Mouse (Mus musculus) thymus, adult 2 months (tissue): ENCODE results near the gene Wdfy1. TPM values are rescaled to one million over a fixed set of nuclear protein-coding genes. Genes with fewer than 3 reads are reported as not detected.

ENCODE experiments used
- DNase-seq: peaks from one replicate; pipeline ENCODE4 v3.0.0; 2021
- H3K27ac ChIP-seq: fragments of 200-500 bp; 2 replicates; pipeline ENCODE4 v1.5.1; 2012; ENCODE audit warnings: low read length, control low read depth; ENCODE audit not compliant: control insufficient read depth, insufficient read depth
- H3K27me3 ChIP-seq: fragments of 200-500 bp; 2 replicates; pipeline ENCODE4 v1.6.1; 2012; ENCODE audit warnings: mild to moderate bottlenecking, low read length, moderate library complexity, mixed read lengths; ENCODE audit not compliant: control insufficient read depth, insufficient read depth
- H3K36me3 ChIP-seq: fragments of 200-500 bp; 2 replicates; pipeline ENCODE4 v1.6.1; 2012; ENCODE audit warnings: mild to moderate bottlenecking, low read length, moderate library complexity; ENCODE audit not compliant: control insufficient read depth, insufficient read depth
- H3K4me1 ChIP-seq: fragments of 200-500 bp; replicated peaks from 2 replicates; pipeline ENCODE4 v1.6.1; 2012; ENCODE audit warnings: low read length; ENCODE audit not compliant: control insufficient read depth, insufficient read depth
- H3K4me3 ChIP-seq: fragments of 200-500 bp; 2 replicates; pipeline ENCODE4 v1.5.1; 2012; ENCODE audit warnings: mild to moderate bottlenecking, low read length, control low read depth, moderate library complexity; ENCODE audit not compliant: control insufficient read depth, insufficient read depth
- CTCF ChIP-seq: fragments of 200-500 bp; IDR thresholded peaks from 2 replicates; pipeline ENCODE4 v1.5.1; 2012; ENCODE audit warnings: mild to moderate bottlenecking, control low read depth, low read length, moderate library complexity, borderline replicate concordance; ENCODE audit not compliant: control insufficient read depth, poor library complexity, insufficient read depth; ENCODE audit errors: extremely low read depth
- POLR2A ChIP-seq: fragments of 200-500 bp; IDR thresholded peaks from 2 replicates; pipeline ENCODE4 v1.6.1; 2012; ENCODE audit warnings: mild to moderate bottlenecking, low read length, control low read depth, moderate library complexity; ENCODE audit not compliant: control insufficient read depth, poor library complexity, insufficient read depth; ENCODE audit errors: extremely low read depth
- WGBS: fragments of 180-500 bp; shearing (Covaris S2); methylation state at CpG from one replicate; pipeline ENCODE4 v1.1.7; 2018; 5-methylcytosine and 5-hydroxymethylcytosine counted together
- polyA plus RNA-seq: library from polyadenylated mRNA; depleted of rRNA; stranded (reverse); fragments of >200 nt; gene quantifications from 2 replicates; pipeline ENCODE4 v1.2.3, GENCODE M21; 2012

Wdfy1 gene
- polyA plus RNA-seq, 1 experiment = 23.3 TPM

- Histone ChIP-seq H3K36me3 (no peaks in the 10 kb centered on the region), H3K27me3 (no peaks in the 10 kb centered on the region), H3K27ac (no peak overlapping the region), H3K4me1 (peaks cover 15% of the 10 kb centered on the region), H3K4me3 (no peak overlapping the region)
- 90% methylated on average over 3 of the region's 3 CpGs for WGBS
- DNase-seq = no peak
- TF ChIP-seq POLR2A (no peak), CTCF (no peak)
Measured at GRCm38 (mm10) chr1:79706707-79707106, 69.2 kb downstream of the Wdfy1 start.

GRCm38 (mm10) chr1:79704672-79705071 lies 71.3 kb downstream of the Wdfy1 start:
- no peak overlapping the region for H3K4me3 ChIP-seq
- TF ChIP-seq CTCF (no peak), POLR2A (no peak)
- peaks cover 5% of the 10 kb centered on the region for H3K4me1 ChIP-seq
- H3K27me3 ChIP-seq = no peaks in the 10 kb centered on the region
- no peaks in the 10 kb centered on the region for H3K36me3 ChIP-seq
- DNase-seq = no peak
- H3K27ac ChIP-seq = no peak overlapping the region
- 97% methylated on average over 2 of the region's 2 CpGs for WGBS

- no peak for DNase-seq
- Histone ChIP-seq H3K27ac (no peak overlapping the region), H3K4me1 (0 out of 2 replicates have a peak, but pooled peaks cover 2% of the 10 kb centered on the region), H3K36me3 (no peaks in the 10 kb centered on the region), H3K27me3 (no peaks in the 10 kb centered on the region), H3K4me3 (no peak overlapping the region)
- TF ChIP-seq CTCF (no peak), POLR2A (no peak)
- 47% methylated on average over 8 of the region's 8 CpGs for WGBS
Measured at GRCm38 (mm10) chr1:79703520-79703919, 72.4 kb downstream of the Wdfy1 start.

- H3K36me3 ChIP-seq = no peaks in the 10 kb centered on the region
- peaks cover under 1% of the 10 kb centered on the region; the same call in 1 of the 2 replicates for H3K4me1 ChIP-seq
- no peak for TF ChIP-seq CTCF
- no peaks in the 10 kb centered on the region for H3K27me3 ChIP-seq
- no peak overlapping the region for H3K4me3 ChIP-seq
- no peak for DNase-seq
- WGBS = 23% methylated on average over 2 of the region's 2 CpGs
- no peak overlapping the region for H3K27ac ChIP-seq
Measured at GRCm38 (mm10) chr1:79698506-79698905, 77.4 kb downstream of the Wdfy1 start.

GRCm38 (mm10) chr1:79697382-79697781 lies 78.6 kb downstream of the Wdfy1 start:
- 10% methylated on average over 9 of the region's 9 CpGs for WGBS
- H3K4me1 ChIP-seq = no peaks in the 10 kb centered on the region; the same call in 1 of the 2 replicates
- no peak for DNase-seq
- no peaks in the 10 kb centered on the region for H3K36me3 ChIP-seq
- H3K27ac ChIP-seq = no peak overlapping the region
- H3K4me3 ChIP-seq = no peak overlapping the region
- no peaks in the 10 kb centered on the region for H3K27me3 ChIP-seq
- no peak for TF ChIP-seq POLR2A
- TF ChIP-seq CTCF = no peak

GRCm38 (mm10) chr1:79696933-79697332 lies 79.0 kb downstream of the Wdfy1 start:
- TF ChIP-seq POLR2A = no peak
- no peak for TF ChIP-seq CTCF
- no peak overlapping the region for H3K4me3 ChIP-seq
- no peaks in the 10 kb centered on the region for H3K36me3 ChIP-seq
- DNase-seq = no peak
- H3K27ac ChIP-seq = no peak overlapping the region
- no peaks in the 10 kb centered on the region; the same call in 1 of the 2 replicates for H3K4me1 ChIP-seq
- no peaks in the 10 kb centered on the region for H3K27me3 ChIP-seq
- WGBS = 69% methylated on average over 5 of the region's 5 CpGs

GRCm38 (mm10) chr1:79692482-79692881 lies 83.5 kb downstream of the Wdfy1 start:
- DNase-seq = no peak
- H3K4me3 ChIP-seq = no peak overlapping the region
- H3K4me1 ChIP-seq = no peaks in the 10 kb centered on the region; the same call in 1 of the 2 replicates
- TF ChIP-seq CTCF = no peak
- no peak for TF ChIP-seq POLR2A
- no peaks in the 10 kb centered on the region for H3K27me3 ChIP-seq
- WGBS = 93% methylated on average over 3 of the region's 3 CpGs
- H3K27ac ChIP-seq = no peak overlapping the region
- no peaks in the 10 kb centered on the region for H3K36me3 ChIP-seq
